Mouse (Mus musculus): Measurements from ENCODE around the gene Tcaf2. TPM values are rescaled to one million over a fixed set of nuclear protein-coding genes. Genes with fewer than 3 reads are reported as not detected.

Gene Tcaf2
- total RNA-seq, 1 experiment from 2014 or later: 12.2 TPM

Other genes starting within 250 kb of the Tcaf2 start
- 7.4 and 11.8 TPM in 2 replicates for gene Tas2r143, start 245.0 kb downstream of the Tcaf2 start, total RNA-seq (2021)
- 7.3 and 9.4 TPM in 2 replicates for gene Tas2r135, start 239.8 kb downstream of the Tcaf2 start, total RNA-seq (2021)
- 4.2 and 5.6 TPM in 2 replicates for gene Tas2r126, start 210.7 kb downstream of the Tcaf2 start, total RNA-seq (2021)
- gene Olfr458, start 180.1 kb downstream of the Tcaf2 start, total RNA-seq (2021): not detected in 2 replicates
- not detected in 2 replicates for gene Olfr457, start 168.9 kb downstream of the Tcaf2 start, total RNA-seq (2021)
- gene Olfr456, start 158.0 kb downstream of the Tcaf2 start, total RNA-seq (2021): not detected in 2 replicates
- not detected in 2 replicates for gene Olfr455, start 97.7 kb downstream of the Tcaf2 start, total RNA-seq (2021)
- gene Tcaf3, start 47.6 kb downstream of the Tcaf2 start, total RNA-seq (2021): not detected in 2 replicates
- gene Tcaf1, start 64.8 kb upstream of the Tcaf2 start, total RNA-seq (2021): 72.4 and 86.5 TPM in 2 replicates
- gene Olfr453, start 94.1 kb upstream of the Tcaf2 start, total RNA-seq (2021): not detected in 2 replicates
- not detected in 2 replicates for gene Olfr38, start 111.2 kb upstream of the Tcaf2 start, total RNA-seq (2021)
- not detected in 2 replicates for gene Olfr452, start 139.8 kb upstream of the Tcaf2 start, total RNA-seq (2021)
- not detected in 2 replicates for gene Olfr450, start 166.7 kb upstream of the Tcaf2 start, total RNA-seq (2021)
- not detected in 2 replicates for gene Olfr449, start 189.1 kb upstream of the Tcaf2 start, total RNA-seq (2021)
- gene Olfr448, start 245.2 kb upstream of the Tcaf2 start, total RNA-seq (2021): not detected in 2 replicates

Data from adrenal gland, postnatal 25 days (tissue).